Mouse (Mus musculus): ENCODE measurements around the gene Rnf187. TPM values are rescaled to one million over a fixed set of nuclear protein-coding genes. Genes with fewer than 3 reads are reported as not detected.
A peak's percentile ranks its signal among the peaks of the same experiment; 100 is the strongest.
"Not testable (repeated sequence)": the region's sequence is repeated elsewhere in the genome, so short reads cannot be mapped to it uniquely, and the experiment has no call there.

Rnf187 gene
- polyA plus RNA-seq, 1 experiment from 2014 or later = 563 TPM

GRCm38 (mm10) chr11:58959186-58959825 lies 20.6 kb upstream of the Rnf187 start:
- Histone ChIP-seq H3K27me3 (replicated peaks; ENCODE audit: control insufficient read depth, insufficient read depth, low read length) (no peaks in the 10 kb centered on the region), H3K9me3 (ENCODE audit: control insufficient read depth, low read length) (0 out of 2 replicates have a peak, but pooled peaks cover 2% of the 10 kb centered on the region), H3K4me2 (ENCODE audit: low read length) (peak overlapping the region; percentile 89), H3K4me3 (ENCODE audit: low read length) (peak overlapping the region; percentile 57), H3K27ac (ENCODE audit: low read depth, low read length) (peak overlapping the region; percentile 82), H3K4me1 (ENCODE audit: control insufficient read depth, insufficient read depth, low read depth, low read length) (peaks cover 32% of the 10 kb centered on the region), H3K36me3 (ENCODE audit: control insufficient read depth, insufficient read depth, low read length) (no peaks in the 10 kb centered on the region; the same call in 1 of the 2 replicates), H3K9ac (ENCODE audit: low read depth, low read length) (peak overlapping the region; percentile 70)
- 32% methylated on average over 15 of the region's 15 CpGs for WGBS
- no peak for ATAC-seq

- WGBS = 82% methylated on average over 6 of the region's 6 CpGs
- Histone ChIP-seq H3K4me1 (ENCODE audit: control insufficient read depth, insufficient read depth, low read depth, low read length) (peaks cover 32% of the 10 kb centered on the region), H3K27me3 (replicated peaks; ENCODE audit: control insufficient read depth, insufficient read depth, low read length) (no peaks in the 10 kb centered on the region), H3K4me3 (ENCODE audit: low read length) (no peak overlapping the region), H3K9me3 (ENCODE audit: control insufficient read depth, low read length) (0 out of 2 replicates have a peak, but pooled peaks cover 2% of the 10 kb centered on the region), H3K4me2 (ENCODE audit: low read length) (peak overlapping the region; percentile 84), H3K27ac (ENCODE audit: low read depth, low read length) (no peak overlapping the region), H3K9ac (ENCODE audit: low read depth, low read length) (no peak overlapping the region), H3K36me3 (ENCODE audit: control insufficient read depth, insufficient read depth, low read length) (no peaks in the 10 kb centered on the region; the same call in 1 of the 2 replicates)
- no peak for ATAC-seq
Observed at GRCm38 (mm10) chr11:58958536-58958935, 19.8 kb upstream of the Rnf187 start.

- Histone ChIP-seq H3K4me2 (ENCODE audit: low read length) (peak overlapping the region; percentile 84), H3K36me3 (ENCODE audit: control insufficient read depth, insufficient read depth, low read length) (no peaks in the 10 kb centered on the region; the same call in 1 of the 2 replicates), H3K4me1 (ENCODE audit: control insufficient read depth, insufficient read depth, low read depth, low read length) (peaks cover 36% of the 10 kb centered on the region), H3K27me3 (replicated peaks; ENCODE audit: control insufficient read depth, insufficient read depth, low read length) (no peaks in the 10 kb centered on the region), H3K9ac (ENCODE audit: low read depth, low read length) (peak overlapping the region; percentile 78), H3K4me3 (ENCODE audit: low read length) (peak overlapping the region; percentile 57), H3K27ac (ENCODE audit: low read depth, low read length) (no peak overlapping the region), H3K9me3 (ENCODE audit: control insufficient read depth, low read length) (0 out of 2 replicates have a peak, but pooled peaks cover 2% of the 10 kb centered on the region)
- 82% methylated on average over 5 of the region's 5 CpGs for WGBS
- ATAC-seq = no peak
Observed at GRCm38 (mm10) chr11:58957226-58957914, 18.7 kb upstream of the Rnf187 start.

DNA sequence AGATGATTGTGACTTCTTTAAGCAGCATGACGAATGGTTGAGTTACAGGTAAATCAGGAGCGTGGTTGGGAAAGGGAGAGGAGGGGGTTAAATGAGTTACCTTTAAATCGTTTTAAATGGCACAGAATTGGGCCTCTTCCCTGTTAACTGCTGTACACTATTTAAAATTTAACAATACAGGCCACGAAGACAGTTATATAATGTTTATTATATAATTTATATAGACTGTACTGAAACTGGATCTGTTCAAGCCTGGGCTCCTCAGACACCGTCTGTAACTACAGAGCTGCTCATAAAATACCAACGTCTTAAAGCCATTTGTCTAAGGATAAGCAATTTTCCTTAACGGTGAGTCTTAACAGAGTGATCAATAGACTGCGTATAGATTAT lies 17.1 kb upstream of the Rnf187 start:
- Histone ChIP-seq H3K9me3 (ENCODE audit: control insufficient read depth, low read length) (no peaks in the 10 kb centered on the region), H3K4me2 (ENCODE audit: low read length) (peak overlapping the region; percentile 84), H3K27ac (ENCODE audit: low read depth, low read length) (peak overlapping the region; percentile 99), H3K27me3 (replicated peaks; ENCODE audit: control insufficient read depth, insufficient read depth, low read length) (no peaks in the 10 kb centered on the region), H3K9ac (ENCODE audit: low read depth, low read length) (peak overlapping the region; percentile 78), H3K4me3 (ENCODE audit: low read length) (peak overlapping the region; percentile 57), H3K4me1 (ENCODE audit: control insufficient read depth, insufficient read depth, low read depth, low read length) (peaks cover 46% of the 10 kb centered on the region), H3K36me3 (ENCODE audit: control insufficient read depth, insufficient read depth, low read length) (no peaks in the 10 kb centered on the region; the same call in 1 of the 2 replicates)
- no peak for ATAC-seq
- 15% methylated on average over 8 of the region's 8 CpGs for WGBS

DNA sequence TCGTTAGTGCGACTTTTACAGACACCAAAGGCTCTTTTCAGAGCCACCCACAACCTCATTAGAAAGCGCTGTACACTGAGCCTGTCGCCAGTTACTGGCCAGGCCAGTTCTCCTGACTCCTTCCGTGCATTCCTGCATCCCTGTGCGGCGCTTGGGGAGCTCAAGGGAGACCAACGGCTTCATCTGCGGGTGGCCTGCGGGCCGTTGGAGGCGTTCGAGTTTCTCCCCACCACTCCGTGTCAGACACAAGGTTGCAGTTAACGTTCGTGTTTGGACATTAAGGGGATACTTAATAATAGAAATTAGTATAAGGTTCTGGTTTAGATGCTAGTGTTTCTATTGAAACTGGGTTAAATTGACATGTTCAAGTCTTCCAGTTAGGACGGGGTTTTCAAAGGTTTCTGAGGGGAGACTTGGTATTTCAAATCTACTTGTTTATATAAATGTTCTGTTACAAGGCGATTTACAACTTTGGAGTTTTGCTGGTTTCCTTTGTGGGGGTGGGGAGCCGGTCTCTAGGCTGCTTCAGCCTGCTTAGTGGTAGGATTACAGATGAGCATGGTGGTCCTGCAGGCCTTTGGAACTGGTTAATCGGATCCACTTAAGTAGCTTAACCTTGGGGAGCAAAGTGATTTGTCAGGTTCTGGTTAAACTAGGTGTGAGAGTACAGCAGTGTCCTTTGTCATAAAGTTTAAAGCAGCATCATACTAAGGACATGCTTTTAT lies 16.6 kb upstream of the Rnf187 start:
- H3K4me3 ChIP-seq (ENCODE audit: low read length) = peak overlapping the region; percentile 57
- H3K9me3 ChIP-seq (ENCODE audit: control insufficient read depth, low read length) = no peaks in the 10 kb centered on the region
- 0% methylated on average over 20 of the region's 20 CpGs for WGBS
- ATAC-seq = peak; percentile 31
- no peaks in the 10 kb centered on the region; the same call in 1 of the 2 replicates for H3K36me3 ChIP-seq (ENCODE audit: control insufficient read depth, insufficient read depth, low read length)
- H3K4me2 ChIP-seq (ENCODE audit: low read length) = peak overlapping the region; percentile 84
- peaks cover 48% of the 10 kb centered on the region for H3K4me1 ChIP-seq (ENCODE audit: control insufficient read depth, insufficient read depth, low read depth, low read length)
- H3K27me3 ChIP-seq (replicated peaks; ENCODE audit: control insufficient read depth, insufficient read depth, low read length) = no peaks in the 10 kb centered on the region
- peak overlapping the region; percentile 78 for H3K9ac ChIP-seq (ENCODE audit: low read depth, low read length)
- peak overlapping the region; percentile 99 for H3K27ac ChIP-seq (ENCODE audit: low read depth, low read length)

DNA sequence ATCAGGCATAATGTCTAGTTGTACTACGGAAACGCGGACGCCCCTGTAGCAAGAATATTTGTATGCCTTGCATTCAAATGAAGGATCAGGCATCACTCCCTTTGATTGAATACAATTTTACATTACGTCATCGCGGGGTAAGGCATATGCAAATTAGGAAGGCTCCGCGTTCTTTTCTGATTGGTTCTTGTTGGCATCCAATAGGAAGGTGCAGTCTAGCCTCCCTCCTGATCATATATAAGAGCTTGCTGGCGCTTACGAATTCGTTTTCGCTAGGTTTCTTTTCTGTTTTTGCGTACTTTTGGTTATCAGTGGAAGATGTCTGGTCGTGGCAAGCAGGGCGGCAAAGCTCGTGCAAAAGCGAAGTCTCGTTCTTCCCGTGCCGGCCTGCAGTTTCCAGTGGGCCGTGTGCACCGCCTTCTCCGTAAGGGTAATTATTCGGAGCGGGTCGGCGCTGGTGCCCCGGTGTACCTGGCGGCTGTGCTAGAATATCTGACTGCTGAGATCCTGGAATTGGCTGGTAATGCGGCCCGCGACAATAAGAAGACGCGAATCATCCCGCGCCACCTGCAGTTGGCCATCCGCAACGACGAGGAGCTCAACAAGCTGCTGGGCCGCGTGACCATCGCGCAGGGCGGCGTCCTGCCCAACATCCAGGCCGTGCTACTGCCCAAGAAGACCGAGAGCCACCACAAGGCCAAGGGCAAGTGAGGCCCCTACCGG lies 15.9 kb upstream of the Rnf187 start, which contains the start of the genes Hist3h2a and Trim17:
Hist3h2a (plus strand) TSS at position 266 of the 723 bp plus-strand sequence.
Trim17 (plus strand) TSS at position 266 of the 723 bp plus-strand sequence.
- no peaks in the 10 kb centered on the region for H3K9me3 ChIP-seq (ENCODE audit: control insufficient read depth, low read length)
- under 1% methylated on average over 49 of the region's 49 CpGs for WGBS
- H3K27me3 ChIP-seq (replicated peaks; ENCODE audit: control insufficient read depth, insufficient read depth, low read length) = no peaks in the 10 kb centered on the region
- H3K4me2 ChIP-seq (ENCODE audit: low read length) = peak within 1 kb of the TSS; percentile 95
- peak within 1 kb of the TSS; percentile 57 for H3K4me3 ChIP-seq (ENCODE audit: low read length)
- H3K9ac ChIP-seq (ENCODE audit: low read depth, low read length) = peak within 1 kb of the TSS; percentile 86
- ATAC-seq = peak; percentile 92
- H3K36me3 ChIP-seq (ENCODE audit: control insufficient read depth, insufficient read depth, low read length) = no peaks in the 10 kb centered on the region; the same call in 1 of the 2 replicates
- H3K4me1 ChIP-seq (ENCODE audit: control insufficient read depth, insufficient read depth, low read depth, low read length) = peaks cover 46% of the 10 kb centered on the region
- peak within 1 kb of the TSS; percentile 99 for H3K27ac ChIP-seq (ENCODE audit: low read depth, low read length)

GRCm38 (mm10) chr11:58954170-58954419 lies 15.4 kb upstream of the Rnf187 start:
- not testable (repeated sequence) for H3K36me3 ChIP-seq (ENCODE audit: control insufficient read depth, insufficient read depth, low read length); ATAC-seq; H3K27me3 ChIP-seq (replicated peaks; ENCODE audit: control insufficient read depth, insufficient read depth, low read length); H3K9me3 ChIP-seq (ENCODE audit: control insufficient read depth, low read length)
- WGBS = under 1% methylated on average over 16 of the region's 17 CpGs
- peak overlapping the region; percentile 57 for H3K4me3 ChIP-seq (ENCODE audit: low read length)
- peaks cover 41% of the 10 kb centered on the region for H3K4me1 ChIP-seq (ENCODE audit: control insufficient read depth, insufficient read depth, low read depth, low read length)
- H3K4me2 ChIP-seq (ENCODE audit: low read length) = peak overlapping the region; percentile 95
- H3K27ac ChIP-seq (ENCODE audit: low read depth, low read length) = peak overlapping the region; percentile 99
- peak overlapping the region; percentile 86 for H3K9ac ChIP-seq (ENCODE audit: low read depth, low read length)

- WGBS = under 1% methylated on average over 32 of the region's 33 CpGs
- Histone ChIP-seq H3K4me2 (ENCODE audit: low read length) (peak overlapping the region; percentile 95), H3K4me1 (ENCODE audit: control insufficient read depth, insufficient read depth, low read depth, low read length) (peaks cover 39% of the 10 kb centered on the region)
Observed at GRCm38 (mm10) chr11:58953351-58954169, 14.8 kb upstream of the Rnf187 start.

More at GRCm38 (mm10) chr11:58953351-58954169, 14.8 kb upstream of the Rnf187 start:
- Histone ChIP-seq H3K4me3 (ENCODE audit: low read length) (peak overlapping the region; percentile 57), H3K36me3 (ENCODE audit: control insufficient read depth, insufficient read depth, low read length) (no peaks in the 10 kb centered on the region; the same call in 1 of the 2 replicates), H3K9me3 (ENCODE audit: control insufficient read depth, low read length) (no peaks in the 10 kb centered on the region), H3K27me3 (replicated peaks; ENCODE audit: control insufficient read depth, insufficient read depth, low read length) (no peaks in the 10 kb centered on the region), H3K27ac (ENCODE audit: low read depth, low read length) (peak overlapping the region; percentile 99), H3K9ac (ENCODE audit: low read depth, low read length) (peak overlapping the region; percentile 86)
- peak; percentile 26 for ATAC-seq

All from hindbrain, embryonic 16.5 days (tissue).